Mouse (Mus musculus) brain, embryonic 14.5 days (tissue): ENCODE measurements around the gene Cox7a1. TPM values are rescaled to one million over a fixed set of nuclear protein-coding genes. Genes with fewer than 3 reads are reported as not detected.

Source experiments
- DNase-seq: peaks from one replicate; pipeline ENCODE4 v3.0.0-alpha.2; 2011; ENCODE audit warnings: low read depth
- CTCF ChIP-seq: fragments of 200-500 bp; IDR thresholded peaks from 2 replicates; pipeline ENCODE4 v1.5.1; 2012; ENCODE audit warnings: inconsistent platforms, mild to moderate bottlenecking, moderate library complexity, borderline replicate concordance; ENCODE audit not compliant: insufficient read depth, insufficient read length; ENCODE audit errors: extremely low read depth
- POLR2A ChIP-seq: fragments of 200-500 bp; IDR thresholded peaks from 2 replicates; pipeline ENCODE4 v1.6.1; 2012; ENCODE audit warnings: mild to moderate bottlenecking, inconsistent platforms, borderline replicate concordance; ENCODE audit not compliant: poor library complexity, insufficient read depth, insufficient read length, severe bottlenecking; ENCODE audit errors: extremely low read depth
- polyA plus RNA-seq: library from polyadenylated mRNA; depleted of rRNA; stranded (reverse); fragments of >200 nt; gene quantifications from 2 replicates; pipeline ENCODE4 v1.2.3, GENCODE M21; 2012; rRNA removed

Gene Cox7a1
- polyA plus RNA-seq, 1 experiment: 2.1 TPM

DNA sequence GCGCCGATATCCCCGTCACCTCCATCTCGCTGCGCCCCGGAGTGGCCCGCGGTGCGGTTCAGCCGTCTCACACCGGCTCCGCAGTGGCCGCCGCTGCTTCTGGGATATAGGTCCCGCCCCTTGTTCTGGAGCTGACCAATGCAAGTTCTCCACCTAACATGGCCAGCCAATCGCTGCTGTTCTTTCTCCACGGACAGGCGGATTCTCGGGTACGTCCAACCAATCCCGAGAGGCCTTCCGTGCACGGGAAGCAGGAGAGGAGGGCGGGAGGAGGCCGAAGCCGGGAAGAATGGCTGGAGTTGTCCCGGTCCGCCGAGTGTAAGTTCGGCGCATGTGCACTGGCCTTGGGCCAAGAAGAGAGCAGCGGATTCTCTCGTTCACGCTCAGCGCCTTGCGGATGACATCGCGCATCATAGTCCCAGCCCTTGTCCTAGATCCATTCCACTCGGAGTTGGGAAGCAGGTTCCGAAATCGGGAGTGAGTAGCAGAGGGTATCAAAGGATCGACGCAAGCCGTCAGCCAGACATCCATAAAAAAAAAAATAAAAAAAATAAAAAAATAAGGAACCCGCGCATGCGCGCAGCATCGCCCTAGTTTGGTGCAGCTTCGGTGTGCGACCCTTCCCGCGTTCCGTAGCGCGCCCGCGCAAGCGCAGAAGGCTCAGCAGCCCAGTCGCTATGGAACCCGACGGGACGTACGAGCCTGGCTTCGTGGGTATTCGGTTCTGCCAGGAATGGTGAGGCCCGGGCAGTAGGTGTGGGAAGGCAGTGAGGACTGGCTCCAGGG lies 47.9 kb downstream of the Cox7a1 start, which contains the start of the genes Polr2i and Tbcb:
Polr2i (plus strand) TSS at position 280 of the 786 bp plus-strand sequence.
Tbcb (minus strand) TSS at position 604 of the 786 bp plus-strand sequence.
- no peak for TF ChIP-seq CTCF
- TF ChIP-seq POLR2A: peak; percentile 36; the same call in 1 of the 2 replicates
- DNase-seq: peak; percentile 100

DNA sequence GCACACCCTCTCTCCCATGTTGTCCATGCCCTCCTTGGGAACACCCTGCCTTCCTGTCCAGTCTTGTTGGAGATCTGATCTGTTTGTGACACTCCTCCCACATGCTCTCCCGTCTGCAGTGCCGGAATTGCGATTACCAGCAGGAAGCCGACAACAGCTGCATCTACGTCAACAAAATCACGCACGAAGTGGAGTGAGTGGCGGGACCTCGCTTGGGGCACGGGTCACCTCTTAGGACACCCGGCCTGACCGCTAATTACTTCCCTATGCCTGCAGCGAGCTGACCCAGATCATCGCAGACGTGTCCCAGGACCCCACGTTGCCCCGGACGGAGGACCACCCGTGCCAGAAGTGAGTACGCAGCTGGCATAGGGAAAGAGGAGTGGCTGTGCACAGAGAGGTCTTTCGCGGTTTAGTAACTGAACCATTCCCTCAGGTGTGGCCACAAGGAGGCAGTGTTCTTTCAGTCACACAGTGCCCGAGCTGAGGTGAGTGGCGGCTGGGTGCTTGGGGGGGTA lies 48.7 kb downstream of the Cox7a1 start:
- peak; percentile 47; the same call in 1 of the 2 replicates for TF ChIP-seq CTCF
- no peak for TF ChIP-seq POLR2A
- peak; percentile 61 for DNase-seq

DNA sequence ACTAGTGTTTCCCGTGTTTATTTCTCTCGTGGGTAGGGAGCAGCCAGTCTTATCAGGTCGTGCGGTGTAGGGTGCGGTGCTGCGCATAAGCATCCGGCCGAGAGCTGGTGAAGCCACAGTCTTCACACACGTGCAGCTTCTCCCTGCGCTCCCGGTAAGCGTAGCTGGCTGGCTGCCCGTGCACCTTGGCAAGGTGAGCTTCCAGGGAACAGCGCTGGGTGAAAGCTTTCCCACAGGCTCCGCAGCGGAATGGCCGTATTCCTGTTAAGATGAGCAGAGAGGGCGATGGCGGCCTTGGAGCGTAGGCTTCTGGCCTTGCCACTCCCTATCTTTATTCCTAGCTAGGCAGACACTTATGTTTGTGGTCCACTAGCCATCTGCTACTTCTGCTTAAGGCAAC lies 49.4 kb downstream of the Cox7a1 start:
- no peak for TF ChIP-seq POLR2A
- DNase-seq: no peak

DNA sequence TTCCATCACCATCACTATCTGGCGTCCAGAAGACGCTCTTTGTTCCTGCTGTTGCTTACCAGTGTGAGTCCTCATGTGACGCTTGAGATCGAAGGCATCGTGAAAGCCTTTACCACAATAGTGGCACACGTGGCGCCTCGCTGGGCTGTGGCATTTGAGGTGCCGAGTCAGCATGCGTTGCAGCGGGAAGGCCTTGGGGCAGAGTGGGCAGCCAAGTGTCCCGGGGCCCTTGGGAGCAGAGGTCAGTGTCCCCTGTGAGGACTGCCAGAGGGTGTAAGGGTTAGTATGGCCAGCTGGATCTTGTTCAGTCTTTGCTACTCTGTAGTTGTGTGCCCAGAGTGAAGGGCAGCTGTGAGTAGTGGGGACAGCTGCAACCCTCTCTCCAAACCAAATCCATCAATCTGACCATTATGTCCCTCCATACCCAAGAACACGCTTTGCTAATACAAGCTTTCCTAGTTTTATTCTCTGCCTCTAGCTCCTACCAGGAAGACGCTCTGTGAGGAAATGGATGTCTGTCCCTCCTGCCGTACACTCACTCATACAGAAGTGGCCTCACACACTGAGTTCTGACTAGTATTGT lies 50.4 kb downstream of the Cox7a1 start:
- TF ChIP-seq POLR2A: no peak
- no peak for TF ChIP-seq CTCF
- DNase-seq: no peak

DNA sequence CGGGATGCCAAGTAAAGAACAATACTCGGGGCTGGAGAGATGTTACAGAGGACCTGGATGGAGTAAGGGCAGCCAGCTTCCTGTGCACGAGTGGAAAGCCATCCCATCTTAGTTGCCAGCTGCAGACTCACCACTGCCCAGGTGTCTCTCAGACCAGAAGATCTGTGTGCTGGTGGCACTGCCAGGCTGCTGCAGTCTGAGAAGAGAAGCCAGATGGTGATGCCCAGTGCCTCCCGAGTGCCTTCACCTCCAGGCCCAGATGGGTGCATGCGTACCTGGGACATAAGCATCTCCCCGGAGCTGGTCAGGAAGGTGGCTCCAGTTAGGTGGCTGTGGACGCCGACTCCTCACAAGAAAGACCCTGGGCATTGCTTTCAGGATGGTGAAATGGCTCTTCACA lies 51.1 kb downstream of the Cox7a1 start:
- DNase-seq: no peak
- TF ChIP-seq POLR2A (no peak), CTCF (no peak)

DNA sequence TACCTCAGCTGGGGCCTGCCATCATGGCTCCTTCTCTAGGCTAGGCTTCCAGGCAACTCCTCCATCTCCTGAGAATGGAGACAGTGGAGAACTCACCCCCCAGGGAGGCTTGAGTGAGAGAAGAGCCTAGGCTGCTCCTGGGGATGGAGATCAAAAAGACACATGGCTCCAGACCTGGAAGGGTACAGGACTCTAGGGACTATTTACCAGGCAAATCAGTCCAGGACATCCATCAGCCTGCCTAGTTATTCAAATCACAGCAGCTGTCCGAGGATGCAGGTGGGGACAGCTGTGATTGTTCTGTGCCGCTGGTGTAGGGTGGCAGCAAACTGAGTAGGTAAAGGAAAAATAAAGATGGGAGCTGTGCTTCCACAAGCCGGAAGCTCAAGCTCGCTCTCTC lies 51.7 kb downstream of the Cox7a1 start, which contains the start of gene Ovol3:
Ovol3 (minus strand) TSS at position 101 of the 400 bp plus-strand sequence.
- TF ChIP-seq POLR2A (no peak), CTCF (no peak)

More for the DNA sequence above, 51.7 kb downstream of the Cox7a1 start, which contains the start of gene Ovol3:
- DNase-seq: no peak

Other genes starting within 250 kb of the Cox7a1 start
- 11.0 and 14.3 TPM in 2 replicates for gene Zfp74, start 230.1 kb upstream of the Cox7a1 start, polyA plus RNA-seq
- 6.4 and 7.2 TPM in 2 replicates for gene Zfp568, start 200.2 kb upstream of the Cox7a1 start, polyA plus RNA-seq
- gene Zfp14, start 132.8 kb upstream of the Cox7a1 start, polyA plus RNA-seq: 12.6 and 13.0 TPM in 2 replicates
- 3.2 and 4.9 TPM in 2 replicates for gene Zfp82, start 111.2 kb upstream of the Cox7a1 start, polyA plus RNA-seq
- 0.38 and 1.1 TPM in 2 replicates for gene Gm26920, start 93.7 kb upstream of the Cox7a1 start, polyA plus RNA-seq
- 9.2 and 10.5 TPM in 2 replicates for gene Zfp566, start 93.6 kb upstream of the Cox7a1 start, polyA plus RNA-seq
- 44.0 and 50.7 TPM in 2 replicates for gene Zfp260, start 89.4 kb upstream of the Cox7a1 start, polyA plus RNA-seq
- gene Zfp382, start 62.2 kb upstream of the Cox7a1 start, polyA plus RNA-seq: 9.2 and 9.5 TPM in 2 replicates
- gene Zfp146, start 14.4 kb upstream of the Cox7a1 start, polyA plus RNA-seq: 73.1 and 78.5 TPM in 2 replicates
- 298 and 304 TPM in 2 replicates for gene Capns1, start 14.7 kb downstream of the Cox7a1 start, polyA plus RNA-seq
- gene Polr2i, start 47.8 kb downstream of the Cox7a1 start, polyA plus RNA-seq: 245 and 362 TPM in 2 replicates
- 177 and 180 TPM in 2 replicates for gene Tbcb, start 48.1 kb downstream of the Cox7a1 start, polyA plus RNA-seq
- gene Ovol3, start 51.6 kb downstream of the Cox7a1 start, polyA plus RNA-seq: 0.12 and 0.14 TPM in 2 replicates
- gene Thap8, start 96.0 kb downstream of the Cox7a1 start, polyA plus RNA-seq: 0.11 and 0.12 TPM in 2 replicates
- 15.2 and 26.2 TPM in 2 replicates for gene Wdr62, start 96.3 kb downstream of the Cox7a1 start, polyA plus RNA-seq
- 233 and 314 TPM in 2 replicates for gene Clip3, start 107.6 kb downstream of the Cox7a1 start, polyA plus RNA-seq
- gene Alkbh6, start 124.6 kb downstream of the Cox7a1 start, polyA plus RNA-seq: 131 and 198 TPM in 2 replicates
- 28.5 and 36.3 TPM in 2 replicates for gene Syne4, start 130.7 kb downstream of the Cox7a1 start, polyA plus RNA-seq
- 0.36 and 0.37 TPM in 2 replicates for gene E130208F15Rik, start 137.6 kb downstream of the Cox7a1 start, polyA plus RNA-seq
- 17.6 and 24.7 TPM in 2 replicates for gene Sdhaf1, start 139.8 kb downstream of the Cox7a1 start, polyA plus RNA-seq
- gene Lrfn3, start 178.6 kb downstream of the Cox7a1 start, polyA plus RNA-seq: 29.1 and 39.2 TPM in 2 replicates
- gene Tyrobp, start 229.6 kb downstream of the Cox7a1 start, polyA plus RNA-seq: 21.7 and 27.8 TPM in 2 replicates
- 0.90 and 1.4 TPM in 2 replicates for gene Hcst, start 235.7 kb downstream of the Cox7a1 start, polyA plus RNA-seq
- 2.3 and 3.6 TPM in 2 replicates for gene Nfkbid, start 237.6 kb downstream of the Cox7a1 start, polyA plus RNA-seq